Mouse (Mus musculus): ENCODE measurements around the gene Sgms2. TPM values are rescaled to one million over a fixed set of nuclear protein-coding genes. Genes with fewer than 3 reads are reported as not detected.
A peak's percentile ranks its signal among the peaks of the same experiment; 100 is the strongest.

Gene Sgms2
- polyA plus RNA-seq, 1 experiment from 2014 or later, result 39.7 TPM

- DNase-seq (ENCODE audit: low read depth, low spot score) (no peak), ATAC-seq (peak; percentile 62)
- CTCF ChIA-PET, result interaction anchor here (1.1 to 2.8 kb wide), 5 partner anchors 9 to 169 kb away, joined by 3 to 13 read pairs (median 9); no protein-coding TSS in a partner anchor
- no peaks in the 10 kb centered on the region for H3K27me3 ChIP-seq
- in situ Hi-C loops (cut with MboI; ENCODE audit: low pct_unique_long_range_greater_than_20kb), result loop anchor here (5.0 kb wide), 2 partner anchors 63 to 142 kb away; no protein-coding TSS in a partner anchor
- no peak for TF ChIP-seq CTCF (IDR thresholded peaks at IDR 0.05)
- POLR2A ChIA-PET, result interaction anchor here (0.7 to 3.0 kb wide), 4 partner anchors 10 to 168 kb away, joined by 4 to 14 read pairs (median 7); no protein-coding TSS in a partner anchor
Measured at GRCm38 (mm10) chr3:131489657-131490142, 1.5 kb downstream of the Sgms2 start.

- CTCF ChIA-PET, result interaction anchor here (1.1 to 2.8 kb wide), 5 partner anchors 9 to 169 kb away, joined by 3 to 13 read pairs (median 9); no protein-coding TSS in a partner anchor
- POLR2A ChIA-PET, result interaction anchor here (1.4 to 3.0 kb wide), 3 partner anchors 9 to 141 kb away, joined by 4 to 14 read pairs (median 9); no protein-coding TSS in a partner anchor
- H3K27me3 ChIP-seq, result no peaks in the 10 kb centered on the region
- no peak for TF ChIP-seq CTCF (IDR thresholded peaks at IDR 0.05)
- ATAC-seq (no peak), DNase-seq (ENCODE audit: low read depth, low spot score) (no peak)
- in situ Hi-C loops (cut with MboI; ENCODE audit: low pct_unique_long_range_greater_than_20kb), result loop anchor here (5.0 kb wide), 2 partner anchors 63 to 142 kb away; no protein-coding TSS in a partner anchor
Measured at GRCm38 (mm10) chr3:131488969-131489368, 2.2 kb downstream of the Sgms2 start.

GRCm38 (mm10) chr3:131488403-131488802 is 2.8 kb downstream of the Sgms2 start:
- ATAC-seq (no peak), DNase-seq (ENCODE audit: low read depth, low spot score) (no peak)
- no peak for TF ChIP-seq CTCF (IDR thresholded peaks at IDR 0.05)
- CTCF ChIA-PET, result interaction anchor here (1.1 to 2.8 kb wide), 5 partner anchors 8 to 168 kb away, joined by 3 to 13 read pairs (median 9); no protein-coding TSS in a partner anchor
- in situ Hi-C loops (cut with MboI; ENCODE audit: low pct_unique_long_range_greater_than_20kb), result loop anchor here (5.0 kb wide), 2 partner anchors 64 to 141 kb away; no protein-coding TSS in a partner anchor
- no peaks in the 10 kb centered on the region for H3K27me3 ChIP-seq
- POLR2A ChIA-PET, result interaction anchor here (3.0 kb wide), 1 partner anchor 124 kb away, joined by 14 read pairs; no protein-coding TSS in a partner anchor

GRCm38 (mm10) chr3:131485388-131485787 is 5.8 kb downstream of the Sgms2 start:
- ATAC-seq (peak; percentile 4), DNase-seq (ENCODE audit: low read depth, low spot score) (no peak)
- ChIA-PET CTCF (interaction anchor here (1.0 to 1.8 kb wide), 8 partner anchors 13 to 165 kb away, joined by 3 to 12 read pairs (median 4); no protein-coding TSS in a partner anchor), POLR2A (interaction anchor here (0.7 to 1.6 kb wide), 3 partner anchors 21 to 703 kb away, joined by 3 to 8 read pairs (median 3); no protein-coding TSS in a partner anchor)
- in situ Hi-C loops (cut with MboI; ENCODE audit: low pct_unique_long_range_greater_than_20kb), result loop anchor here (5.0 kb wide), 2 partner anchors 67 to 138 kb away; no protein-coding TSS in a partner anchor
- no peaks in the 10 kb centered on the region for H3K27me3 ChIP-seq
- TF ChIP-seq CTCF (IDR thresholded peaks at IDR 0.05), result no peak

- TF ChIP-seq CTCF (IDR thresholded peaks at IDR 0.05), result no peak
- H3K27me3 ChIP-seq, result no peaks in the 10 kb centered on the region
- POLR2A ChIA-PET, result interaction anchor here (0.6 kb wide), 1 partner anchor 14 kb away, joined by 6 read pairs; no protein-coding TSS in a partner anchor
- in situ Hi-C loops (cut with MboI; ENCODE audit: low pct_unique_long_range_greater_than_20kb), result no loop called here
- no peak for DNase-seq (ENCODE audit: low read depth, low spot score)
- no peak for ATAC-seq
- CTCF ChIA-PET, result interaction anchor here (0.8 to 2.0 kb wide), 5 partner anchors 9 to 135 kb away, joined by 3 to 6 read pairs (median 4); no protein-coding TSS in a partner anchor
Measured at GRCm38 (mm10) chr3:131483650-131484049, 7.6 kb downstream of the Sgms2 start.

- in situ Hi-C loops (cut with MboI; ENCODE audit: low pct_unique_long_range_greater_than_20kb), result no loop called here
- DNase-seq (ENCODE audit: low read depth, low spot score) (no peak), ATAC-seq (no peak)
- no peak for TF ChIP-seq CTCF (IDR thresholded peaks at IDR 0.05)
- ChIA-PET POLR2A (interaction anchor here (0.6 to 0.9 kb wide), 2 partner anchors 18 to 160 kb away, joined by 4 to 5 read pairs; no protein-coding TSS in a partner anchor), CTCF (interaction anchor here (1.0 to 1.6 kb wide), 3 partner anchors 14 to 134 kb away, joined by 4 read pairs; no protein-coding TSS in a partner anchor)
- no peaks in the 10 kb centered on the region for H3K27me3 ChIP-seq
Measured at GRCm38 (mm10) chr3:131481976-131482712, 9.1 kb downstream of the Sgms2 start.

GRCm38 (mm10) chr3:131480659-131481058 is 10.6 kb downstream of the Sgms2 start:
- no peak for ATAC-seq
- in situ Hi-C loops (cut with MboI; ENCODE audit: low pct_unique_long_range_greater_than_20kb), result no loop called here
- TF ChIP-seq CTCF (IDR thresholded peaks at IDR 0.05), result no peak
- CTCF ChIA-PET, result interaction anchor here (0.8 to 2.1 kb wide), 9 partner anchors 9 to 160 kb away, joined by 3 to 6 read pairs (median 4); no protein-coding TSS in a partner anchor
- POLR2A ChIA-PET, result no interaction called here
- no peak for DNase-seq (ENCODE audit: low read depth, low spot score)
- no peaks in the 10 kb centered on the region for H3K27me3 ChIP-seq

- POLR2A ChIA-PET, result interaction anchor here (1.0 kb wide), 1 partner anchor 10 kb away, joined by 4 read pairs; no protein-coding TSS in a partner anchor
- in situ Hi-C loops (cut with MboI; ENCODE audit: low pct_unique_long_range_greater_than_20kb), result no loop called here
- no peak for TF ChIP-seq CTCF (IDR thresholded peaks at IDR 0.05)
- ATAC-seq (no peak), DNase-seq (ENCODE audit: low read depth, low spot score) (no peak)
- H3K27me3 ChIP-seq, result no peaks in the 10 kb centered on the region
- CTCF ChIA-PET, result interaction anchor here (0.7 to 2.1 kb wide), 4 partner anchors 18 to 131 kb away, joined by 3 to 4 read pairs (median 4); no protein-coding TSS in a partner anchor
Measured at GRCm38 (mm10) chr3:131479415-131479814, 11.8 kb downstream of the Sgms2 start.

- in situ Hi-C loops (cut with MboI; ENCODE audit: low pct_unique_long_range_greater_than_20kb), result no loop called here
- no peak for TF ChIP-seq CTCF (IDR thresholded peaks at IDR 0.05)
- DNase-seq (ENCODE audit: low read depth, low spot score), result no peak
- ATAC-seq, result no peak
- POLR2A ChIA-PET, result no interaction called here
- CTCF ChIA-PET, result interaction anchor here (1.0 kb wide), 1 partner anchor 73 kb away, joined by 3 read pairs; no protein-coding TSS in a partner anchor
- H3K27me3 ChIP-seq, result no peaks in the 10 kb centered on the region
Measured at GRCm38 (mm10) chr3:131476002-131476401, 15.2 kb downstream of the Sgms2 start.

- DNase-seq (ENCODE audit: low read depth, low spot score) (no peak), ATAC-seq (no peak)
- ChIA-PET CTCF (interaction anchor here (0.7 kb wide), 1 partner anchor 110 kb away, joined by 3 read pairs; no protein-coding TSS in a partner anchor), POLR2A (interaction anchor here (0.6 kb wide), 2 partner anchors 173 to 1187 kb away, joined by 3 read pairs; no protein-coding TSS in a partner anchor)
- no peak for TF ChIP-seq CTCF (IDR thresholded peaks at IDR 0.05)
- in situ Hi-C loops (cut with MboI; ENCODE audit: low pct_unique_long_range_greater_than_20kb), result no loop called here
- no peaks in the 10 kb centered on the region for H3K27me3 ChIP-seq
Measured at GRCm38 (mm10) chr3:131474526-131474925, 16.7 kb downstream of the Sgms2 start.
